Mouse (Mus musculus) intestine, embryonic 14.5 days (tissue): ENCODE data around the gene Mdc1. TPM values are rescaled to one million over a fixed set of nuclear protein-coding genes. Genes with fewer than 3 reads are reported as not detected.

Experiments
- ATAC-seq: fragments of 200-750 bp; cut with Nextera tagmentation; replicated peaks from 2 replicates; pipeline ENCODE4 v1.8.0; 2017; ENCODE audit warnings: low read depth, moderate number of reproducible peaks, moderate TSS enrichment, moderate library complexity; ENCODE audit not compliant: low FRiP score, low TSS enrichment
- DNase-seq: peaks from one replicate; pipeline ENCODE4 v3.0.0-alpha.2; 2018; ENCODE audit warnings: low spot score
- H3K27ac ChIP-seq: fragments of 300-500 bp; sonication (generic); 2 replicates; pipeline ENCODE4 v1.5.1; 2014; ENCODE audit warnings: low read depth, mild to moderate bottlenecking, control low read depth
- H3K27me3 ChIP-seq: fragments of 300-500 bp; sonication (generic); replicated peaks from 2 replicates; pipeline ENCODE4 v1.6.1; 2014; ENCODE audit warnings: low read length, control low read depth; ENCODE audit not compliant: control insufficient read depth, insufficient read depth
- H3K36me3 ChIP-seq: fragments of 300-500 bp; sonication (generic); 2 replicates; pipeline ENCODE4 v1.6.1; 2014; ENCODE audit warnings: low read length, control low read depth; ENCODE audit not compliant: control insufficient read depth, insufficient read depth
- H3K4me1 ChIP-seq: fragments of 300-500 bp; sonication (generic); replicated peaks from 2 replicates; pipeline ENCODE4 v1.6.1; 2014; ENCODE audit warnings: low read length, control low read depth, mixed read lengths; ENCODE audit not compliant: control insufficient read depth, insufficient read depth
- H3K4me2 ChIP-seq: fragments of 300-500 bp; sonication (generic); 2 replicates; pipeline ENCODE4 v1.6.1; 2014; ENCODE audit warnings: low read length
- H3K4me3 ChIP-seq: fragments of 300-500 bp; sonication (generic); 2 replicates; pipeline ENCODE4 v1.5.1; 2014; ENCODE audit warnings: low read depth, low read length, control low read depth, mixed read lengths
- H3K9ac ChIP-seq: fragments of 300-500 bp; sonication (generic); 2 replicates; pipeline ENCODE4 v1.6.1; 2014; ENCODE audit warnings: mild to moderate bottlenecking, low read length
- H3K9me3 ChIP-seq: fragments of 300-500 bp; sonication (generic); 2 replicates; pipeline ENCODE4 v1.6.1; 2016; ENCODE audit warnings: low read length, control low read depth; ENCODE audit not compliant: control insufficient read depth
- WGBS: fragments of 180-500 bp; shearing (Covaris S2); extraction: QIAGEN DNeasy Blood & Tissue Kit; methylation state at CpG from one replicate; pipeline ENCODE4 v1.1.7; 2014; 5-methylcytosine and 5-hydroxymethylcytosine counted together
- polyA plus RNA-seq: library from polyadenylated mRNA; unstranded; fragments of >200 nt; fragmentation: Nextera tagmentation; extraction: Ambion mirVana; gene quantifications from 2 replicates; pipeline ENCODE4 v1.2.1, GENCODE M21; 2014

Gene Mdc1
- polyA plus RNA-seq, 1 experiment from 2014 or later = 16.6 TPM

DNA sequence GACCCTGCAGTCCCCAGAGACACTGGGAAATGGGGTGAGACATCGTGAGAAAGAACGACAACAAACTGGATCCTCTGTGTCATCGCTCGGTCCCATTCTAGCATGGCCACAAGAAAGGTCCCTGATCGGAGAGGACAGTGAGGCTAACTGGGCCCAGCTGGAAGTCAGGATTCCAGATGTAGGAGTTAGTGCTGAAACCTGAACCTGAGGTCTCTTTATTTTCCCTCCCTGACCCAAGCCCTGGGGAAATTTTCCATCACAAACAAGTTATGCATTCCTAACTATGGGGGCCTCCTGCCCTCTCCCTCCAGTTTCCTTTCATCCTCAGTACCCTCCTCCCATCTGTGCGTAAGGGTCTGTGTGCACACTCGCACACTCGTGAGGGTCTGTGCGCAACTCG lies 24.1 kb upstream of the Mdc1 start:
- H3K4me3 ChIP-seq = no peak overlapping the region
- H3K27ac ChIP-seq = no peak overlapping the region
- 64% methylated on average over 10 of the region's 10 CpGs for WGBS
- H3K4me2 ChIP-seq = no peak overlapping the region
- ATAC-seq (no peak), DNase-seq (no peak)
- H3K9me3 ChIP-seq = no peaks in the 10 kb centered on the region
- H3K4me1 ChIP-seq = peaks cover 38% of the 10 kb centered on the region
- H3K9ac ChIP-seq = no peak overlapping the region
- no peaks in the 10 kb centered on the region for H3K36me3 ChIP-seq
- no peaks in the 10 kb centered on the region for H3K27me3 ChIP-seq

- peaks cover 28% of the 10 kb centered on the region for H3K4me1 ChIP-seq
- no peaks in the 10 kb centered on the region for H3K27me3 ChIP-seq
- ATAC-seq (no peak), DNase-seq (no peak)
- H3K4me2 ChIP-seq = no peak overlapping the region
- 0 out of 2 replicates have a peak, but pooled peaks cover 2% of the 10 kb centered on the region for H3K36me3 ChIP-seq
- WGBS = 78% methylated on average over 5 of the region's 5 CpGs
- H3K9ac ChIP-seq = no peak overlapping the region
- no peaks in the 10 kb centered on the region for H3K9me3 ChIP-seq
- no peak overlapping the region for H3K4me3 ChIP-seq
- no peak overlapping the region for H3K27ac ChIP-seq
These were observed 21.2 kb upstream of the Mdc1 start for GRCm38 (mm10) chr17:35820111-35820510.

- Histone ChIP-seq H3K9ac (peak within 1 kb of the TSS; percentile 64), H3K9me3 (no peaks in the 10 kb centered on the region), H3K4me1 (peaks cover 19% of the 10 kb centered on the region), H3K4me2 (peak within 1 kb of the TSS; percentile 98), H3K27ac (peak within 1 kb of the TSS; percentile 54; the same call in 1 of the 2 replicates), H3K4me3 (peak within 1 kb of the TSS; percentile 65), H3K36me3 (peaks cover 18% of the 10 kb centered on the region), H3K27me3 (no peaks in the 10 kb centered on the region)
- WGBS = under 1% methylated on average over 62 of the region's 62 CpGs
- peak; percentile 91 for DNase-seq
- peak; percentile 56 for ATAC-seq
These were observed 19.6 kb upstream of the Mdc1 start, which contains the start of gene Ier3 for GRCm38 (mm10) chr17:35821439-35822430. TSS of gene Ier3 (plus strand) at chr17:35821684.

DNA sequence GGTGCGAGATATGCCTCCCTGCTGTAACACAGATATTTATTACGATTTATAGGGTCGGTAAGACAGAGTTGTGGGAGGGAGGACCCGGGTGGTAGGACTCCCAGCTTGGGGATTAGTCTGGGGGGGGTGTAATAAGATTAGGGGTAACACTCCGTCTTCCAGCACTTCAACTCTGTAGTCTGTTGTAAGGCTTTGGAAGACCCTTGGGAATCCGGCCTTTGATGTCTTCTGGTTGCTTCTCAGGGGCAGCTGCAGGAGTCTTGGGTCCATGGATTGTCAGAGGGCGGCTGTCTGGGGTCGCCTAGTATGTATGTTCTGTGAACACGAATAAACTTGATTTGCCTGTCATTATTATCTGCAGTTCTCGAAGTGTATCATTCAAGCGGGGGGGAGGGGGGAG lies 18.8 kb upstream of the Mdc1 start:
- DNase-seq = no peak
- H3K27ac ChIP-seq = peak overlapping the region; percentile 54; the same call in 1 of the 2 replicates

DNA sequence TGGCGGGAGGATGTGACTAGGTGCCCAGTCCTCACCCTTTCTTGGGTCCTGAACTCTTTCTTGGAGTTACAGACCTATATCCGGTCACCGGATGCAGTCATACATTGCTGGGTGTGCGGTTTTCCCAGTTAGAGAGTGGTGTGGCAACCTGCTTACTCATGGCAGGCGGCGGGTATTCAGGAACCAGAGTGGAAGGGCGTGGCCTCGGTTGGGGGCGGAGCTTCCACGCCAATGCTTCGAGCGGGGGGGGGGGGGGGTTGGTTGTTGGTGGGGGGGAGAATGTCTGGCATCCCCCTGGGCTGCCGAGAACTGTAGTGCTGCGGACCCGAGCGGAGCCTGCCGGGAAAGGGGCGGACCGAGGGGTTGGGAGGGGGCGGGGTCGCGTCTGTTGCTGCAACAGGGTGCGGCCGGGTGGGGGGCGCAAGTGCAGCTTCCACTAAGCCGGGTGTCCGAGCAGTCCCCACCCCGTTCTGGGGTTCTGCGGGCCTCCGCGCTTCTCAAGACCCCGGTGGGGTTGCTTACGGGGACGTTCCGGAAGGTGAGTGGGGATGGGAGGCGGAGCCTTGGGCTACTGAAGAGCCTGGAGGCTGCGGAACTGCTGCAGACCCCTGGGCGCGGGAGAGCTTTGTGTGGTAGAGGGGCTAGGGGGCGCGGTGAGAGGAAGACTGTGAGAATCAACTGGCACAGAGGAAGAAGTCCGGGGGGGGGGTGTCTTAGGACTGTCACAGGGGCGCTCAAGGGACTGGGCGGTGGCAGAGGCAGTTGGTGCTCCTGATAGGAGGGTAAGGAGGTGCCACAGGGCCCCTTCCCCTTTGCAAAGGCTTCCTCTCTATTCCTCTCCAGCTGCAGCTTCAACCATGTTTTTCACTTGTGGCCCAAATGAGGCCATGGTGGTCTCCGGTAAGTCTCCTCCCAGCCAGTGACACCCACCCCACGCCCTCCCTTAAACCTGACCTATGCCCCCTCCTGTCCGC lies 18.1 kb upstream of the Mdc1 start, which contains the start of gene Flot1:
Gene Flot1 (plus strand): TSS at position 267 of the 974 bp plus-strand sequence.
- Histone ChIP-seq H3K9me3 (no peaks in the 10 kb centered on the region), H3K27me3 (no peaks in the 10 kb centered on the region), H3K4me3 (peak within 1 kb of the TSS; percentile 65), H3K4me2 (peak within 1 kb of the TSS; percentile 98), H3K4me1 (peaks cover 11% of the 10 kb centered on the region; the same call in 1 of the 2 replicates), H3K27ac (peak within 1 kb of the TSS; percentile 70), H3K9ac (peak within 1 kb of the TSS; percentile 73), H3K36me3 (peaks cover 32% of the 10 kb centered on the region)
- WGBS = under 1% methylated on average over 45 of the region's 47 CpGs
- DNase-seq (peak; percentile 94), ATAC-seq (peak; percentile 86)

More for the DNA sequence above, 18.8 kb upstream of the Mdc1 start:
- Histone ChIP-seq H3K9me3 (no peaks in the 10 kb centered on the region), H3K4me3 (peak overlapping the region; percentile 65), H3K4me2 (peak overlapping the region; percentile 98), H3K27me3 (no peaks in the 10 kb centered on the region), H3K36me3 (peaks cover 26% of the 10 kb centered on the region), H3K9ac (peak overlapping the region; percentile 64), H3K4me1 (peaks cover 11% of the 10 kb centered on the region; the same call in 1 of the 2 replicates)
- 3% methylated on average over 11 of the region's 11 CpGs for WGBS
- ATAC-seq = no peak; the same call in 1 of the 2 replicates

DNA sequence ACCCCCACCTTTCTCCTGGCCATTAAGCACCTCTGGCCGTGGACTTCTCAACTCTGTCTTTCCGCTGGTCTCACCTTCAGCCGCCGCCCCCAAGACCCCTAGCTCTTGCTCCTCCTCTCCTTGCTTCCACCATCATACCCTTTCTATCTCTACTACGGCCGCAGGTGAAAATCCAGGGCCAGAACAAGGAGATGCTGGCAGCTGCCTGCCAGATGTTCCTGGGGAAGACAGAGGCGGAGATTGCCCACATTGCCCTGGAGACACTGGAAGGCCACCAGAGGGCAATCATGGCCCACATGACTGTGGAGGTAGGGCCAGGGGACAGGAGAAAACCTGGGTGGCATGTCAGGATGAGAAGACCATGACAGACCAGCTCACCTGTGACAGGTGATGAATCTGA lies 16.9 kb upstream of the Mdc1 start:
- peaks cover 41% of the 10 kb centered on the region for H3K36me3 ChIP-seq
- no peaks in the 10 kb centered on the region for H3K27me3 ChIP-seq
- no peak overlapping the region for H3K4me3 ChIP-seq
- no peak overlapping the region for H3K9ac ChIP-seq
- H3K9me3 ChIP-seq = no peaks in the 10 kb centered on the region
- no peak overlapping the region for H3K27ac ChIP-seq
- WGBS = 66% methylated on average over 7 of the region's 7 CpGs
- DNase-seq = no peak
- no peak overlapping the region for H3K4me2 ChIP-seq
- ATAC-seq = no peak
- H3K4me1 ChIP-seq = peaks cover 11% of the 10 kb centered on the region; the same call in 1 of the 2 replicates

DNA sequence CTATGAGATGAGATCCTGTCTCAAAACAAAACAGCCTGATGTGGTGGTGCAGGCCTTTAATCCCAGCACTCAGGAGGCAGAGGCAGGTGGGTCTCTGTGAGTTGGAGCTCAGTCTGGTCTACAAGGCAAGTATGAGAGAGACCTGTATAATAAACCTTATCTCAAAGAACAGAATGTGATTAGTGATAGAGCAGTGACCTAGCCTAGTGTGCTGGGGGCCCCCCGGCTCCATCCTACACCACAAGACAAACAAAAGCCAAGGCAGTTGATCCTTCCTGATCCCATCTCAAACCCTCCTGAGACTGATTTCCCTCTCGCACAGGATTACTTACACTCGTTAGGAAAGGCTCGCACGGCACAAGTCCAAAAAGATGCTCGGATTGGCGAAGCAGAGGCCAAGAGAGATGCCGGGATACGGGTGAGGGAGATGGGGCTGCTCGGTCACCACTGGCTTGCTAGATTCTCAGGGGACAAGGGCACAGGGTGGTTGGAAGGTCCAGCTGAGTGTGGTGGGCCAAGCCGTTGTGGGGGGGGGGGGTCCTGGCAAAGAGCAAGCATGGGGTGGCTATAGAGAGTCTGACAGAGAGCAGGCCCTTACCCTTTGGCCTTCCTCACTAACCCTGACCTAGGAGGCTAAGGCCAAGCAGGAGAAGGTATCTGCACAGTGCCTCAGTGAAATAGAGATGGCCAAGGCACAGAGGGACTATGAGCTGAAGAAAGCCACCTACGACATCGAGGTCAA lies 16.0 kb upstream of the Mdc1 start:
- 86% methylated on average over 13 of the region's 13 CpGs for WGBS
- no peak for ATAC-seq
- no peaks in the 10 kb centered on the region for H3K27me3 ChIP-seq
- peaks cover 13% of the 10 kb centered on the region for H3K4me1 ChIP-seq
- no peak overlapping the region for H3K4me3 ChIP-seq
- peaks cover 41% of the 10 kb centered on the region for H3K36me3 ChIP-seq
- no peak overlapping the region for H3K27ac ChIP-seq
- no peak for DNase-seq
- H3K9me3 ChIP-seq = no peaks in the 10 kb centered on the region
- no peak overlapping the region for H3K9ac ChIP-seq
- H3K4me2 ChIP-seq = no peak overlapping the region
